Mouse (Mus musculus): Measurements from ENCODE around the gene Iqck.

The Iqck gene

GRCm38 (mm10) chr7:118855171-118855876, at the start of gene Iqck:
Gene Iqck (plus strand): TSS chr7:118855752.
- peak; percentile 97 for DNase-seq (ENCODE audit: low spot score)

DNA sequence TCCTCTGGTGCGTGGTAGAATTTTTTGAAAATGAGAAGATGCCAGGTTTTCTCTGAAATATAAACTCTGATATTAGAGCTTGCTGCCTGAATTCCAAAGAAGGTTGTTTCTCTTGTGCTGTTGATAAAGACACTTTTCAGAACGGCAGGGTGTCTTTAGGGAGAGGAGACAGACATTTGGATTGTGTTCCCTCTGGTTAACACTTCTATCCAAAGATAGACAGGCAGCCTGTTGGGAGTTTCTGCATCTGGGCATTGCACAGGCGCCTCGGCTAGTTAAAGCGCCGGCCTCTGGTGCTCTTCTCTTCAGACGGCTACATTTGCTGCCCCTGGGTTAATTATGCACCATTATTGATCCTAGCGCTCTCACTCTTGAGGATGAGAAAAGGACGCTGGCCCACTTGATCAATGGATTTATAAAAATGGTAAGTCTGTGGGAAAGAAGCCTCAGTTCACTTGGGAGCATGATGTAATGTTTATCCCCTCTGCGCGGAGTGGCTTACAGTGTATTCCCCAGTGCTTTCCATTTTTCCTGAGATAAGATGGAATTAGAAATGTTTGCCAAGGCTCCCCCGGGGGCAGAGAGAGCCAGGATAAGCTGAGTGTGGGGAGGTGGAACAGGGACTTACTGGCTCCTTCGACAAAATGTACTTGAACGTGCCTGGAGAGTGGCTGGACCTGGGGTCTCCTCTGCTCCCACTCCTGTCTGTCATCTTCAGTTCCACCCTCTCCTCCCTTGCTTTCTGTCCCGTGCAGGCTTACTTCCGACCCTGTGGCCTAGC, 48.7 kb upstream of the Iqck start:
- DNase-seq (ENCODE audit: low spot score): no peak

DNA sequence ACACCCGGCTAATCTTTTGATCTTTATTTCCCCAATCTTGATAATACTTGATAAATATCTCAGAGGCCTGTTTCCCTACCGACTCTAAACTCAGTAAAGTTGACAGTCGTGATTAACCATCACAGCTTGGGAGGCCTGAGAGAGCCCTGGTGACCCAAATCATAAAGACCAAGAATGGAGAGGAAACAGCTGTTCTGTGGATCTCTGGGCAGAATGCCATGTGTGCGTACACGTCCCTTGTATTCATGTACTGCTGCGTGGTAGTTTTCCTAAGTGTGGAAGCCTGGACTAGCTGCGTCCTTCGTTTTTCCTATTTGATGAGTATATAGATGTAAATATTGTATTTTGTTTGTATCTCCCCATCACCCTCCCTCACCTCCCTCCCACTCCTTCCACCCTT, 47.7 kb upstream of the Iqck start:
- DNase-seq (ENCODE audit: low spot score): no peak

- DNase-seq (ENCODE audit: low spot score): no peak
Observed at GRCm38 (mm10) chr7:118811407-118812106, 44.0 kb upstream of the Iqck start.

GRCm38 (mm10) chr7:118813592-118813991, 42.0 kb upstream of the Iqck start:
- DNase-seq (ENCODE audit: low spot score): no peak

DNA sequence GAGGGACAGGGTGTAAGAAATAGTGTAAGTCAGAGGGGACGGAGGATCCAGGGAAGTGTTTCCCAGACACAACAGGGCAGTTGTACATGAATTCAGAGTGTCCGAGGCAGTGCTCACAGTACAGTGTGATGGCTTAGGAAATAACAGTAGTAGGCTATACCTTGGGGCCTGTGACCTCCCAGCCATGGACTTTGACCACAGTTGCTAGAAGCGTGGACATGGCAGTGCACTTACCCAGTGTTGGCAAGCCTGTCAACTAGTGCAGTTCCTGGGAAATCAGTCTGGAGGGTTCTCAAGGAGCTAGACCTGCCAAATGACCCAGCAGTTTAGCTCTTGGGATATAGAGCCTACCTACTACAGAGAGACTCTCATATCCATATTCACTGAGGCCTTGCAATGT, 39.3 kb upstream of the Iqck start:
- DNase-seq (ENCODE audit: low spot score): no peak

DNA sequence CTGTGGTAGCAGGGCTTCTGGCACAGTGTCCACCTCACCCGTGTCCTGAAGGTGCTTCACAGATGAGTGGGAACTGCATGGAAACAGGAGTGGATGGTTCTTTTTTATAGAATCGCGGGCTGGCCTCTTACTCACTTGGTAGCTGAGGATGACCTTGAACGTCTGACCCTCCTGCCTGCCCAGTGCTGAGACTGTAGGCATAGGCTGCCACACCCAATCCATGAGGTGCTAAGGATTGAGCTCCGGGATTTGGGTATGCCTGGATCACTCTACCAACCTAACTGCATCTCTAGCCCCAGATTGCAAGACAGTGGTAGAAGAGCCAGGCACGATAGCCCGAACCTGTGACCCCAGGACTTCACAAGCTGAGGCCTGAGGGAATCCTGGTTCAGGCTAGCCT, 37.8 kb upstream of the Iqck start:
- DNase-seq (ENCODE audit: low spot score): no peak

GRCm38 (mm10) chr7:118819666-118820065, 35.9 kb upstream of the Iqck start:
- no peak for DNase-seq (ENCODE audit: low spot score)

GRCm38 (mm10) chr7:118821356-118821755, 34.2 kb upstream of the Iqck start:
- DNase-seq (ENCODE audit: low spot score): no peak

DNA sequence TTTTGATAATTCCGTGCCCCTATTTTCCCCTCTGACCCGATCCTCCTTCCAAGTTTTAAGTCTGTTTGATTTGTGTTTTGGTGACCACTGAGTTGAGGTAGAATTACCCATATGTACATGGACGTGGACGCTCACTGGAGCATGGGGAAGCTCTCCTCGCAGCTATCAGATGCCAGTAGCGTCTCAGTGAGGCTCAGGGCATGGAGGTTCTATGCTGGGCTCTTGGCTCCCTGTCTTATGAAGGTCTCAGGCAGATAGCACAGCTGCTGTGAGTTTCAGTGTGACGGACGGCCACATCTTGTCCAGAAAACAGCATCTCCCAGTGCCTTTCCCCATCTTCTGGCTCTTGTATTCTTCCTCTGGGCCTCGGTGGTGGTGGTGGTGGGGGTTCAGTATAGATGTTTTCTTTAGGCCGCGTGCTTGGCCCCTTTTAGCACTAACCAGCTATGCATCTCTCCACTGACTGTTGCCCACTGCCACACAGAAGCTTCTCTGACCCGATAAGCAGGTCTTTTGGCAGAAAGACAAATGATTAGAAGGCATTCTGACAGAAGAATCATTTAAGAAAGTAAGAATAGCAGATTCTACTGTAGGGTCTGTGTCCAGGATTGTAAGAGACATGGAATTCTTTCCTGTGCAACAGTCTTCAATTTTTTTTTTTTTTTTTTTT, 33.5 kb upstream of the Iqck start:
- DNase-seq (ENCODE audit: low spot score): no peak

DNA sequence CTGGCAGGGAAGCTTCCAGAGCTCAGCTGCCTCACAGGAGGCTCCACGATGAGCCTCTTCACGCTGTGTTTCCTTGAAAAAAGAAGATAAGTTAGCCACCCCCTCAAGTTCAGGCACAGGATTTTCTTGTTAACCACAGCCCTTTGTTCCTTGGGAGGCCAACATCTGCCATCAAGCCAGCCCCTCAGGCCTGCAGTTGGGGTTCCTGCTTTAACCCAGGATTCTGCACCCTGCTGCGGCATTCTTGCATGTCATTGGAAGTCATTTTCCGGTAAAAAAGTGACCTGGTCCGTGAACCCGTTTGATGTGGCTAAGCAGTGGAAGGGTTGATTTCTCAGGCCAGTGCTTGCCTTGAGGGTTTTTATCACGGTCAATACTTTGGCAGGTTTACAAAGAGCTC, 31.1 kb upstream of the Iqck start:
- no peak for DNase-seq (ENCODE audit: low spot score)

DNA sequence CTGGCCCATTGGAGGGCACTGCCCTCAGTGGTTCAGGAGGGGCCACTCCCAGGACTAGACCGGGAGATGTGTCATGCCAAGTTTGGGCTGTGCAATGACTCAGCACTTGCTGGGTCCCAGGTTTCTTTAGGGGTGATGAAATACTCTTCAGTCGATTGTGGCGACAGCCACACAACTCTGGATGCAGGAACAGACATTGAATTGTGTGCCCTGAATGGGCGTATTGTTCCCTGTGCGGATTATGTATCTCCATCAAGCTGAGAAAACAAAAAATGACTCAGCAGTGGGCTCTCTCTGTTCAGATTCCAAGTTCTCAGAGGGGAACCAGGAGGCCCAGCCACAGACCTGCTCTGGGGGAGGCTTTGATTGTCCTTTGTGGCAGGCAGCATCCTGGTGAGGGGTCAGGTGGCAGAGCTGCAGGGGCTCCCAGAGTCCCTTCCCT, 27.6 kb upstream of the Iqck start:
- DNase-seq (ENCODE audit: low spot score): no peak

- DNase-seq (ENCODE audit: low spot score): no peak
Observed at GRCm38 (mm10) chr7:118837901-118838300, 17.7 kb upstream of the Iqck start.

DNA sequence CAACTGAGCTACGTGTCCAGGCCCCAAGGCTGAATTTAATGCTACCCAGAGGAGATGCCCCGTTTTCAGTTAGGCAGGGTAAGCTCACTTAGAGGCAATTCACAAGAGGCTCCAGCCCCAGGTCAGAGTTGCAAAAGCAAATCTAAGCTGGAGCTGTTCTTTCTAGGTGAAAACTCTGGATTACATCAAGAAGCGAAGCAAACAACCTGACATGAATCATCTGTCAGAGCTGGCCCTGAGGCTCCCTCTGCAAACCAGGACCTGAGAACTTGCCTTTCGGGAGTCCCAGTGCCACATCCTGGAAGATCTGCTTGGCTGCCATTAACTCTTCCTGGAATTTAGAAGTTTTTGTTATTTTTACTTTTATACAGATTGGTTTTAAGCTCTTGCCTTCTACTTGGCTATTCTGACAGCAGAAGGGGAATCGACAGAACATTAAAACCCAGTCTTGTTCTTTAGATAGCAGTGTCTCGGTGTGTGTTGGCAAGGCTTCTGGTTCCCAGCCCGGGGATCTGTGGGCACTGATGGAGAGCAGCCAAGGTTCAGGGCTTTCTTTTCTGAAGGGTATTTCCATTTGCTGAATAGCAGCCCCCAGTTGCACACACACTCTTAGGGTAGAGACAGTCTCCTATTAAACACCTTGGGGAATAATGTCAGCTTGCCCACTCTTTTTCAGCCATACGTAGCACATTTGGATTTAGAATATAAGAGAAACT, 14.4 kb upstream of the Iqck start:
- DNase-seq (ENCODE audit: low spot score): no peak

DNA sequence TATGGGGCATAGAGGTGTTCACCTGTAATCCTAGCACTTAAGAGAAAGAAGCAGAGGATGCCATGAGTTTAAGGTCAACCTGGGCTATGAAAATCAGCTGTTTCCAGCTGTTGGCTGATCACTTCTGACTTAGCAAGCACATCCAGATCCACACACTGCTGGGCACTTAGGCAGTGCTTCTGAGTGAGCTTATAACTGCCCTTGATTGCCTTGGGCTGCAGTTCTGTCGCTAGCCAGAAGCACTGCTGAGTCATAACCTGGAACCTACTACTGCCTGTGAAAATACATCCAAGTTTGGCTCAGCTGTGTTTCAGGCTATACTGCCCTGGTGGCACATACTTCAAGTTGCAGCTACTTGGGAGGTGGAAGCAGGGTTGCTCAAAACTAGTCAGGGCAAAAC, 13.8 kb upstream of the Iqck start:
- no peak for DNase-seq (ENCODE audit: low spot score)

DNA sequence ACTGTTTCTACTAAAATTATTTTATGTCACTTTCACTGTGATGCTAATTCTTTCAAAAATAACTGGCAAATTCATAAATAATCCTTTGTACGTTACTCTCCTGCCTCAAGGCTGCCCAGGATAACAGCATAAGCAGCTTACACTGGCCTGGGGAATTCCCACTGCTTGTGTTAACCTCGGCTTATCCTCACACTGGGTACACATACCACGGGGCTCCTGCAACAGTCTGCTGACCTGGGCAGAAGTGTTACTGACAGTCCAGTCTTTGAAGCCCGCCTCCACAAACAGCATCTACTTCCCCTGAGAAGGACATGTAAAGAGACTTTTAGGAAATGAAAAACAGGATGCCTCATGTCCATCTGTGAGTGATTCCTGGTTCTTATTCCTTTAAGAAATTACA, 12.6 kb upstream of the Iqck start:
- no peak for DNase-seq (ENCODE audit: low spot score)

DNA sequence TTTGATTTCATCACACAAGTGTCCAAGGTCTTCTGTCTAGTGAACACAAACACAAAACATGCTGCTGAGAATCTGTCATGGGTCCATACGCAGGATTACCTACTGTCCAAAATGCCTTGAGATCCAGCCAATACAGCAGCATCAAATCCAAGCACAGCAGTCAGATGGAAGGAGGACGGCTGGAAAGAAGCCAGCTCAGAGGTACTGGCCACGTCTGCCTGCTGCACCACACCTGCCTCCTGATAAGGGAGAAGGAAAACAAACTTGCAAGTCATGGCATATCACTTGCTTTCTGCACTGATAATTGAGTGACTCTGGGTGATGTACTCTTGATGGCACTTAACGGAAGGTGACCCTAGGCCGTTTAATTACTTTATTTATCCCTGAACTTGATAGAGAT, 10.4 kb upstream of the Iqck start:
- no peak for DNase-seq (ENCODE audit: low spot score)

GRCm38 (mm10) chr7:118846329-118846728, 9.2 kb upstream of the Iqck start:
- DNase-seq (ENCODE audit: low spot score): no peak

- peak; percentile 49 for DNase-seq (ENCODE audit: low spot score)
Observed at GRCm38 (mm10) chr7:118848796-118849195, 6.8 kb upstream of the Iqck start.

- DNase-seq (ENCODE audit: low spot score): no peak
Observed at GRCm38 (mm10) chr7:118849543-118850250, 5.9 kb upstream of the Iqck start.

- no peak for DNase-seq (ENCODE audit: low spot score)
Observed at GRCm38 (mm10) chr7:118850676-118851290, 4.8 kb upstream of the Iqck start.
